Mouse (Mus musculus) urinary bladder, adult 2 months (tissue): ENCODE data around the gene Ednra. TPM values are rescaled to one million over a fixed set of nuclear protein-coding genes. Genes with fewer than 3 reads are reported as not detected.
"Not testable (repeated sequence)": the region's sequence is repeated elsewhere in the genome, so short reads cannot be mapped to it uniquely, and the experiment has no call there.

Experiments
- DNase-seq: peaks from one replicate; pipeline ENCODE4 v3.0.0; 2022; ENCODE audit warnings: low spot score
- polyA plus RNA-seq: library from polyadenylated mRNA; depleted of rRNA; stranded (reverse); fragments of >200 nt; gene quantifications from 2 replicates; pipeline ENCODE4 v1.2.3, GENCODE M21; 2012

The Ednra gene
- polyA plus RNA-seq, 1 experiment: 10.1 TPM

GRCm38 (mm10) chr8:77718933-77719332 lies 5.3 kb downstream of the Ednra start:
- DNase-seq: no peak

DNA sequence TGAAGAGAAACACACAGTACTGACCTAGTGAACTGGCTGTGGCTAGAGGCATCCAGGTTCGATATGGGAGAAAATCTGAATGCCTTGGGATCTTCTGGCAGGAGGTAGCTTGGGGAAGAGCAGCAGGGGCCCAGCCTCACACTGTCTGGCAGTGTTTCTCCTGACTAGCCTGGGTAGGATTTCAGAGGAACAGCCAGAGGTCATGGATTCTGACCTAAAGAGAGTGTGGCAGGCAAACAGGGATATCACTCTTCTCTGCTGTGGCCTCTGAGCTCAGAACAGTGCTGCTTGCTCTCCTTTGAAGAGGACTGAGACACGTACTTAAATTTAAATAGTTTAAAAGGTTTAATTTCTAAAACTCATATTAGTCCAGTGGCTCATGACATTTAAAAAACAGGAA lies 7.2 kb downstream of the Ednra start:
- DNase-seq: no peak

DNA sequence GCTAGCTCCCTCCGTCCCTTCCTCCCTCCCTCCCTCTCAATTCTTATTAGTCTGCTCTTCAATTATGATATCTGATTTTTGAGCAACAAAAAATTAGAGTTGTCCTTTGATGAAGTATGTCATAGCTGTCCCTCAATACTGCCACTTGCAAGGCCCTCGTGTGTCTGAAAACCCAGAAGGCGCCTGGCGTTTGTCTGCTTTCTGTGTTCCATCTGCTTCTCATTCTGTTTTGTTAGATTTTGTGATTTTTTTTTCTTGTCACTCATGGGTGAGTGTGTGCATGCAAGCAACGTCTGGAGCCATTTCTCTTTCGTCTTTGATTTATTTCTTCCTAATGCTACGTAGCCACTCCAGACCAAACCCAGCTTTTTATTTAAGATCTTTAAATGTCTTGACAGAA lies 9.8 kb downstream of the Ednra start:
- no peak for DNase-seq

DNA sequence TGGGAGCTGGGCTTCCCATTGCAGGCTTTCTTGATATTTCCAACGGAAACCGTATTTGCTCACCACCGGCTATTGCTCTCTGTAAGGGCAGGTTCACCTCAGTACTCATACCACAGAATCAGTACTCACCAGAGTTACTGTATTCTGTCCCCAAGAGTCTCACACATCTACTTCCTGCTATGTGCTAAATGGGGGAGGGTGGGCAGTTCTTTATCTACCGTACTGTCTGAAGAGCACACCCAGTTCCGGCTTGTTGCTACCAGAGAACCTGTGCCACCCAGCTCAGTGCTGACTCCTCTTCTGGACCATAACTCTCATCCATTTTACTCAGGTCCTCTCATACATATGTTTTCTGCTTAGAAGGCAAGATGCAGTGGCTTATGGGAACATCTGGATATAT lies 10.6 kb downstream of the Ednra start:
- DNase-seq: no peak

DNA sequence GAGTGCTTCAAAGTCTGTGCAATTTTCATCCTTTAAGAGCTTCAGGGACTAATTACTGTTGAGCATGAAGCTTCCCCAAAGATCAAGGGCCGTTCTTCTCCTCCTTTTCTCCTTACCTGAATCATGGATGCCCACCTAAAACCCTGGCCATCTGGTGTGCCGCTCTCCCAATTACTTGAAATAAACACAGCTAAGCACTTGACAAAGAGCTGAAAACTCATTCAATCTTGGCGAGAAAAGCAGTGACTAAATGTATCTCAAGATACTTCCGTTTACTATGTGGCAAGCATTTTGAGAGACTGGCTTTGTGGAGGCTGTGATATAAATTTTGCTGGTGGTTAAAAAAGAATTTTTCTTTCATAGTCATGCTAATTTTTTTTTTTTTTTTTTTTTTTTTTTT lies 19.5 kb downstream of the Ednra start:
- DNase-seq: no peak

- no peak for DNase-seq
Measured at GRCm38 (mm10) chr8:77698028-77698427, 26.2 kb downstream of the Ednra start.

GRCm38 (mm10) chr8:77696182-77696581 lies 28.1 kb downstream of the Ednra start:
- DNase-seq: no peak

DNA sequence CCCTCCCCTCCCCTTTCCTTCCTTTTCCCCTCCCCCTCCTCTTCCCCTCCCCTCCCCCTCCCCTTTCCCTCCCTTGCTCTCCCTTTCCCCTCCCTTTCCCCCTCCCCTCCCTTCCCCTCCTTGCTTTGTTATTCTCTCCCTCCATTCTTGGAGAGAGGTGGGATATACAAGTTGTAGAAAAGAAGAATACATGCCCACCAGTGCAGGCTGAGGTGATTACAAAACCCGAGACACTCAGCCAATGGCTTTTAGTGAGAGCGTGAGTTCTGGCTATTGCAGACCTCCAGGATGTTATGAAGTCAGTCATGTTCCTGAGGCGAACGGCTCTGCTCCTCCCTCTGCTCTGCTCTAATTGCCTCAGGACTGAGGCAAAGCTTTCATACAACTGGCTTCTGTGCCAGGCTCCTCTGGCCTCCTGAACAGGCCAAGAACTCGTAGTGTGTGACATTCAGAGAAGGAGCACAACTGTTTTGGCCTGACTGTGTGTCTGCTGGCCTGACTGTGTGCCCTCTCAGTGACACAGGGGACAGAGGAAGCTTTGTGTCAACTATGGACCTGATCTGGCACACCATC lies 28.7 kb downstream of the Ednra start:
- no peak for DNase-seq

DNA sequence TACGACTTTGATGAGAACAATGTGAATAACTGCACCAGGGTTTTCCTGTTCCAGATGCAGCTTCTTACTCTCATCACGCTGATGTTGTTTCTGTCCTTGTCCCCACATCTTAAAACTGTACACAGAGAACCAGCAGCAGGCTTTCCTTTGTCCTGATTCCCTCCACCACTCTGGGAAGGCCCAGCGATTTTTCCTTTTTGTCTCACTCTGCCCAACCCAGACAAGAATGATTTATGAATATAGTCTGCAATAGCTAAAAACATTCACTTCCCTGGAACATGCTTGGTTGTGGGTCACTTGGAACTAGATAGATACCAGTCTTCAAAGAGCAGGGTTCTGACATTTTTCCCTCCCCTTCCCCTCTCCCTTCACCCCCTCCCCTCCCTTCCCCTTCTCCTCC lies 29.2 kb downstream of the Ednra start:
- no peak for DNase-seq

DNA sequence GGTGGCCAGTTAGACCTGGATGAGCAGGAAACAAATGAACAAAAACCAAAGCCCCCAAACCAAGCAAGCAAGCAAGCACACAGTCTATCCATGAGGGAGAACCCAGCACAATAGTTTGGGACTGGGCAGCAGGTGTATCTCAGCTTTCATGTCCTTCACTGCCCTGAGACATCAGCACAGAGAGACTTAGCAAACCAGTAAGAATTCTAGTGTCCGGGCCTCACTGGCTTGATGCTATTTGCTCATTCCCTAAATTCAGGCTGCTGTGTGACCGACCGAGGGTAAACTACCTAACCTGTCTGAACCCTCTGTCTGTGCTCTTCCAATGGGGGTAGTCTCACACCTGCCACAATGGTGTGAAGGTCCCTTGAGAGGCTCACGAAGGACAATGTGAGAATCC lies 29.7 kb downstream of the Ednra start:
- no peak for DNase-seq

DNA sequence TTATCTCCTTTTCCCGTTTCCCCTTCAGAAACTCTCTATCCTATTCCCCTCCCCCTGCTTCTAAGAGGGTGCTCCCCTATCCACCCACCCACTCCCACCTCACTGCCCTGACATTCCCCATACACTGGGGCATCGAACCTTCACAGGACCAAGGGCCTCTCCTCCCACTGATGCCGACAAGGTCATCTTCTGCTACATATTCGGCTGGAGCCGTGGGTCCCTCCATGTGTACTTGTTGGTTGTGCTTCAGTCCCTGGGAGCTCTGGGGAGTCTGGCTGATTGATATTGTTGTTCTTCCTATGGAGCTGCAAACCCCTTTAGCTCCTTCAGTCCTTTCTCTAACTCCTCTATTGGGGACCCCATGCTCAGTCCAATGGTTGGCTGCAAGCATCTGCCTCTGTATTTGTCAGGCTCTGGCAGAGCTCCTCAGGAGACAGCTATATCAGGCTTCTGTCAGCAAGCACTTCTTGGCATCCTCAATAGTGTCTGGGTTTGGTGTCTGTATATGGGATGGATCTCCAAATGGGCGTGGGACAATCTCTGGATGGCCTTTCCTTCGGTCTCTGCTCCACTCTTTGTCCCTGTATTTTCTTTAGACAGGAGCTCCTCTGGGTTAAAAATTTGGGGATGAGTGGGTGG lies 34.7 kb downstream of the Ednra start:
- not testable (repeated sequence) for DNase-seq

- DNase-seq: no peak
Measured at GRCm38 (mm10) chr8:77688978-77689377, 35.3 kb downstream of the Ednra start.

- no peak for DNase-seq
Measured at GRCm38 (mm10) chr8:77684372-77684771, 39.9 kb downstream of the Ednra start.

DNA sequence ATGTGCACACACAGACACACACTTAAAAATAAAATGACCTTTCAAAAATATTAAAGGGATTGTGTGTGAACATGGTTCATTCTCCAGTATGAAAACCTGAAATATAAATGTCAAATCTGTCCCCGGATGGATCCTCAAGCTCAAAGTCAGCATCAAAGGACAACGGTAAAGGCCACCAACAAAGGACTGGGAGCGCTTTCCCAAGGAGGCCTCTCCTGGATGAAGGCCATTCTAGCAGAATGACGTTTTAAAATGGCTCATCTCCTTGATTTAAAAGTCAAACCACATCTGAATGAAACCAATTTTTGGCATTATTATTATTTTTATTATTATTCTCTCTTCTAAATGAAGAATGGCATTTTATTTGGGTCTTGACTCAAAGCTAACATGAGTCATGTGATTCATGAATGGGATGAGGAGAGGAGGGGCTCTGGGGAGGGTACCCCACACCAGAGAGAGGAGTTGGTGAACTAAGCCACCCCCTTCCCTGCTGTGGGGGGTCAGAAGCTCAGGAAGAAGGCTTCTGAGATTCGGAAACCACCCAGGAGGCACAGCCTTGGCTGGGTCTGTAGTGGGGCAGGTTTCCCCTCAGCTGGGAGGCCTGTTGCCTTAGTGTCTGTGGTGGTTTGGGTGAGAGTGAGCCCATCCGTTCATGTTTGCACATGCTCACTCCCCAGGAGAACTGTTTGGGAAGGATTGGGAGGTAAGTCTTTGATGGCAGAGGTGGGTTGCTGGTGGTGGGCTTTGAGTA lies 40.7 kb downstream of the Ednra start:
- DNase-seq: no peak

GRCm38 (mm10) chr8:77682008-77682934 lies 42.0 kb downstream of the Ednra start:
- no peak for DNase-seq

- DNase-seq: no peak
Measured at GRCm38 (mm10) chr8:77672036-77672435, 52.2 kb downstream of the Ednra start.

DNA sequence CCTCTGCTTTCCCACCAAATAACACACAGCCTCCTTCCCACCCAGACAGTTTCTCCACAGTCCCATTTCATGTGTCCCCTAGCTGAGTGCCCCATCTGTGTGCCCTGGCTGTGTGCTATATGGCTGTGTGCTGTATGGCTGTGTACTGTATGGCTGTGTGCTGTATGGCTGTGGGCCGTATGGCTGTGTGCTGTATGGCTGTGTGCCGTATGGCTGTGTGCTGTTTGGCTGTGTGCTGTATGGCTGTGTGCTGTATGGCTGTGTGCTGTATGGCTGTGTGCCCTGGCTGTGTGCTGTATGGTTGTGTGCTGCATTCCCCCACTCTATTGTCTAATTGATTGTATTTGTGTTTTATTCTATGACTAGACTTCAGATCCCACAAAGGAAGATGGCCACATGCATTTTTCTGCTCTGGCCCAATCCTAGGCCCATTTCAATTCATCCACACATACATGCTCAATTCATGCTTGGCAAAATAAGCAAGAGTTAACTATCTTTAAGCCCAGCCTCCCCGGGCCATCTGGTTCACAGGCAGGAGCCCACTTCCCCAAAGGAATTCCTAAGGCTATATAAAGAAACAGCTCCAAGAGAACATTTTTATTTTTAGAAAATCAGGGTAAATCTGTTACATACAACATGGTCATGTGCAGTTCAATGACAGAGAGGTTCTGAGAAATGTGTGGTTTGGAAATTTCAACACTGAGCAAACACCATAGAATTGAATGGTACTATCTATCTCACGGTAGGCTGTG lies 53.5 kb downstream of the Ednra start:
- no peak for DNase-seq

DNA sequence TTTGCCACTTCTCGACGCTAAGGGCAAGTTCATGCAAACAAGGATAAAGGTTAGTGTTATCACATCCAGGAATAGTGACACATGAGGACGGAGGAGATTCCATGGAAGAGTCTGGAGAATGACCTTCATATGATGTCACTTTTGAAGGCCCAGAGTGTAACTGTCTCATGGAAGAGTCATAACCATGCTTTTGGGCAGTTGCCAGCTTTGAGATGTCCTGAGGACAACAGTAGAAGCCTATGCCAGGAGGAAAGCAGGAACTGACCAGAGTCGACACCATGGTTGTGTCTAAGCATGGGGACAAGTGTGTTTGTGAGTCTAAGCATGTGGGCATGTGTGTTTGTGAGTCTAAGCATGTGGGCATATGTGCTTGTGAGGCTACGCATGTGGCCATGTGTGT lies 56.3 kb downstream of the Ednra start:
- no peak for DNase-seq

DNA sequence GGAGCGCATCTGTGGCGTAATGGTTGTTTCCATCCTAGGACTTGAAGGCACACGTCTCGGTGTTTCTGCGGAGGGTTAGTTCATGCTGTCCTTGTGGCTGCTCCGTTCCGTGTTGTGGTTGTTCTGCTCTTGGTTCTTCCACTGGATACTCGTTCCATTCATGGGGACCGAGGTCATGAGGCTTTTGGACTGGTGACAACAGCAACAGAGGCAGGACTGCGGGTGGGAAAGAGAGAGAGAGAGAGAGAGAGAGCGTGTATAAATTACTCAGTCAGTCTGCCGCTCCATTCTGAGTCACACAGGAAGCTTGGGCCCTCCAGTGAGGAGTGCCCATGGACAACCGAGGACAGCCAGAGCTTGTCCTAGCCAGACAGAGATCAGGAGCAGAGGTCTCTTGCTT lies 59.4 kb downstream of the Ednra start:
- DNase-seq: no peak

GRCm38 (mm10) chr8:77659534-77660080 lies 64.7 kb downstream of the Ednra start:
- no peak for DNase-seq

GRCm38 (mm10) chr8:77658356-77658755 lies 65.9 kb downstream of the Ednra start:
- no peak for DNase-seq
